Mouse (Mus musculus): ENCODE measurements around the gene Zfp940. TPM values are rescaled to one million over a fixed set of nuclear protein-coding genes. Genes with fewer than 3 reads are reported as not detected.
"Not testable (repeated sequence)": the region's sequence is repeated elsewhere in the genome, so short reads cannot be mapped to it uniquely, and the experiment has no call there.

Gene Zfp940
- total RNA-seq (2021) = 1 to 10 TPM; 1.2 to 1.9 TPM
- long read RNA-seq, experiment 1, partial matches to known transcripts = 0 of 2 reads
- long read RNA-seq, experiment 1, other reads (novel, unspliced or antisense) = 2 of 2 reads
- long read RNA-seq, experiment 2 = 0 reads

GRCm38 (mm10) chr7:29853219-29853842 is at the start of gene Zfp940:
Gene Zfp940, minus strand, starts transcription at chr7:29853669.
- peak; percentile 62 to 67 for DNase-seq
- intact Hi-C loops (cut with DNase I) = no loop called here

GRCm38 (mm10) chr7:29898351-29898750 is 44.9 kb upstream of the Zfp940 start:
- DNase-seq = no peak
- intact Hi-C loops (cut with DNase I) = no loop called here

GRCm38 (mm10) chr7:29892756-29893155 is 39.3 kb upstream of the Zfp940 start:
- intact Hi-C loops (cut with DNase I) = no loop called here
- no peak for DNase-seq

GRCm38 (mm10) chr7:29890501-29890900 is 37.0 kb upstream of the Zfp940 start:
- intact Hi-C loops (cut with DNase I) = no loop called here

GRCm38 (mm10) chr7:29880916-29881315 is 27.4 kb upstream of the Zfp940 start:
- no peak for DNase-seq
- intact Hi-C loops (cut with DNase I) = no loop called here

More at GRCm38 (mm10) chr7:29890501-29890900, 37.0 kb upstream of the Zfp940 start:
- DNase-seq = no peak

GRCm38 (mm10) chr7:29880056-29880455 is 26.6 kb upstream of the Zfp940 start:
- no peak for DNase-seq
- intact Hi-C loops (cut with DNase I) = no loop called here

GRCm38 (mm10) chr7:29877561-29877960 is 24.1 kb upstream of the Zfp940 start:
- intact Hi-C loops (cut with DNase I); DNase-seq: not testable (repeated sequence)

GRCm38 (mm10) chr7:29874256-29874655 is 20.8 kb upstream of the Zfp940 start:
- intact Hi-C loops (cut with DNase I) = no loop called here

GRCm38 (mm10) chr7:29861660-29862059 is 8.2 kb upstream of the Zfp940 start:
- intact Hi-C loops (cut with DNase I) = no loop called here
- no peak for DNase-seq

More at GRCm38 (mm10) chr7:29874256-29874655, 20.8 kb upstream of the Zfp940 start:
- DNase-seq = no peak

- DNase-seq = peak; percentile 74 to 84
- intact Hi-C loops (cut with DNase I) = no loop called here
Observed at GRCm38 (mm10) chr7:29859532-29860517, 6.4 kb upstream of the Zfp940 start, which contains the start of gene Zfp420. Gene Zfp420, plus strand, starts transcription at chr7:29859979.

GRCm38 (mm10) chr7:29852831-29853218 is 644 bp downstream of the Zfp940 start:
- intact Hi-C loops (cut with DNase I) = no loop called here
- no peak for DNase-seq

- intact Hi-C loops (cut with DNase I) = no loop called here
- no peak for DNase-seq
Observed at GRCm38 (mm10) chr7:29844616-29845015, 8.9 kb downstream of the Zfp940 start.

GRCm38 (mm10) chr7:29842105-29842504 is 11.4 kb downstream of the Zfp940 start:
- intact Hi-C loops (cut with DNase I) = no loop called here
- DNase-seq = no peak

- intact Hi-C loops (cut with DNase I) = no loop called here
- no peak for DNase-seq
Observed at GRCm38 (mm10) chr7:29839256-29839655, 14.2 kb downstream of the Zfp940 start.

GRCm38 (mm10) chr7:29836816-29837215 is 16.7 kb downstream of the Zfp940 start:
- DNase-seq = no peak
- intact Hi-C loops (cut with DNase I) = no loop called here

- intact Hi-C loops (cut with DNase I) = no loop called here
- no peak for DNase-seq
Observed at GRCm38 (mm10) chr7:29829804-29830203, 23.7 kb downstream of the Zfp940 start.

GRCm38 (mm10) chr7:29828001-29828400 is 25.5 kb downstream of the Zfp940 start:
- intact Hi-C loops (cut with DNase I) = no loop called here
- DNase-seq = no peak

- peak; percentile 28 to 41 for DNase-seq
- intact Hi-C loops (cut with DNase I) = loop anchor here (5.0 kb wide), 3 partner anchors 36 to 94 kb away; partner anchors contain the start of genes Zfp30 and Zfp84
Observed at GRCm38 (mm10) chr7:29818619-29819254, 34.7 kb downstream of the Zfp940 start.

GRCm38 (mm10) chr7:29815910-29816429 is 37.5 kb downstream of the Zfp940 start, which contains the start of gene Zfp790:
Gene Zfp790, plus strand, starts transcription at chr7:29816114.
- DNase-seq = peak; percentile 72 to 81
- intact Hi-C loops (cut with DNase I) = loop anchor here (5.0 kb wide), 3 partner anchors 34 to 96 kb away; partner anchors contain the start of genes Zfp30 and Zfp84
